Mouse (Mus musculus): ENCODE data around the gene Cic.

DNA sequence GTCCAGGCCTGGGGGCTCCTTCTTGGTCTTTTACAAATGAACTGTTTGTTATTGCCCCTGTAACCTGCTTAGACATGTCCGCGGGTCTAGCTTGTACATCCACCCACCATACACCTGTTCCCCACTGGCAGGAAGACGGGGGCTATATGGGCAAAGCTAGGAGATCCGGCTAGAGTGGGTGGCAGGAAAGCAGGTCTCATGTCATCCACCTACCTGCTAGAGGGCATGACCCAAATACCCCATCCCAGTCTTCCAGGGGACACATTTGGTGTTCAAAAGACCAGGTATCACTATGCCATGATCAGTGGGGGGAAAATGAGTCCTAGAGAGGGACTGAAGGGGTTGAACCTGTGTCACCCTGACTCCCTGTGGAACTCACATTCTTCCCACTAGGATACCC, 9.9 kb downstream of the Cic start:
- TF ChIP-seq POLR2A (IDR thresholded peaks at IDR 0.05; ENCODE audit: insufficient read depth, low read length) (no peak), CTCF (IDR thresholded peaks at IDR 0.05; ENCODE audit: low read depth, low read length) (no peak), EP300 (IDR thresholded peaks at IDR 0.05; ENCODE audit: insufficient read depth, low read depth, low read length) (no peak)
